Mouse (Mus musculus) heart, postnatal 14 days (tissue): ENCODE results near the gene Gm9774. TPM values are rescaled to one million over a fixed set of nuclear protein-coding genes. Genes with fewer than 3 reads are reported as not detected.

Experiments used
- DNase-seq, 2 experiments: peaks; one replicate each; pipeline ENCODE4 v3.0.0; 2021 to 2022
- intact Hi-C: fragments of 180-260 bp; cut with DNase I; formaldehyde crosslinking; loops from one replicate; pipeline ENCODE4 v1.15.1; 2025
- long read RNA-seq, 2 experiments: library from polyadenylated mRNA; stranded (forward); transcript quantifications; one replicate each; pipeline ENCODE4 v2.0.0; 2021
- total RNA-seq, 2 experiments: library from RNA; stranded (reverse); gene quantifications; 2 replicates each; pipeline ENCODE4 v1.2.3; 2021

Gene Gm9774
- total RNA-seq, result 1 to 10 TPM; 3.1 to 5.0 TPM
- long read RNA-seq, experiment 1, result 0 reads
- long read RNA-seq, experiment 2, partial matches to known transcripts, result 0 of 1 reads
- long read RNA-seq, experiment 2, other reads (novel, unspliced or antisense), result 0 of 1 reads

- no peak for DNase-seq
- intact Hi-C loops, result no loop called here
Observed at GRCm38 (mm10) chr3:92429323-92429722, at the start of gene Gm9774. Gm9774 (minus strand) TSS chr3:92429423.

- intact Hi-C loops, result no loop called here
- no peak for DNase-seq
Observed at GRCm38 (mm10) chr3:92470111-92470510, 40.9 kb upstream of the Gm9774 start.

- intact Hi-C loops, result no loop called here
- DNase-seq, result no peak
Observed at GRCm38 (mm10) chr3:92467424-92467823, 38.2 kb upstream of the Gm9774 start.

GRCm38 (mm10) chr3:92466576-92466975 lies 37.4 kb upstream of the Gm9774 start:
- intact Hi-C loops, result no loop called here
- DNase-seq, result no peak

DNA sequence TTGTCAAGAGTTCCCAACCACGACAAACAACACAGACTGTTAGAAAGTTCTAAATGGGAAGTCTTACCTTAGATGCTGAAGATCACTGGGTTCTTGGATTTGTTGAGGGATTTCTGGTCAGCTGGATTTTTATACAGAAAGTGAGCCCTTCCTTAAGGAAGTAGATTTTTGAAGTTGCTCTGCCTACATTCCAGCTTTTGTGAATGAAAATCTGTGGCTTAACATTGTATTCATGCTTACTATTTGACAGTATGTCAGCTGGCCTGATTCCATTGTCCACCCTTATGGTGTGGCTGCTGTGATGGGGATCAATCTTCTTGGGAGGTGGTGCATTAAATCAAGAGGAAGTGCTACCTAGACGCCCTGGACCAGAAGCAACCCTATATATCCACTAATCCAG lies 29.4 kb upstream of the Gm9774 start, which contains the start of gene Sprr3:
Gene Sprr3, minus strand, starts transcription at position 101 of the 400 bp plus-strand sequence.
- no peak for DNase-seq
- intact Hi-C loops, result no loop called here

- no peak for DNase-seq
- intact Hi-C loops, result no loop called here
Observed at GRCm38 (mm10) chr3:92455151-92455550, 25.9 kb upstream of the Gm9774 start.

DNA sequence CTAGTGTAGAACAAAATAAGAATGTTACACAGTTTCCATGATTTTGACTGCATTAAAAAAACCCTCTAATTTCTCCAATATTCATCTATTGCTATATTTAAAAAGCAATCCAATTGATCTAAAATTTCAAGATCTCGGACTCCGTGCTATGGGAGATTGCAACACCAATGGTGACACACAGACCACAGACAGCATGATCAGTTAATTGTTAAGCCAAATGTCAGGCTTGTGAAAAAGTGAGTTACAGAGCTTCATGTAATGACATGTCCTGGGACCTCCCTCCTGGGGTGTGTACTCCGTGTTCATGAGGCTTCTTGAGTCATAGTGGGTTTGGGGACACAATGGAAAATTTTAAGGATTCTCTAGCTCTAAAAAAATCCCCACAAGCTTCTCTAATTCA lies 11.0 kb upstream of the Gm9774 start:
- intact Hi-C loops, result no loop called here
- DNase-seq, result no peak

GRCm38 (mm10) chr3:92438689-92439088 lies 9.5 kb upstream of the Gm9774 start, which contains the start of gene Sprr1b:
Sprr1b (minus strand) TSS chr3:92438789.
- no peak for DNase-seq

GRCm38 (mm10) chr3:92432282-92432681 lies 3.1 kb upstream of the Gm9774 start, which contains the start of gene Sprr2k:
Sprr2k (plus strand) TSS chr3:92432582.
- intact Hi-C loops, result no loop called here

More at GRCm38 (mm10) chr3:92438689-92439088, 9.5 kb upstream of the Gm9774 start, which contains the start of gene Sprr1b:
- intact Hi-C loops, result no loop called here

GRCm38 (mm10) chr3:92417782-92418181 lies 11.4 kb downstream of the Gm9774 start, which contains the start of gene Sprr2j-ps:
Sprr2j-ps (plus strand) TSS chr3:92418082.
- DNase-seq, result no peak
- intact Hi-C loops, result no loop called here

More at GRCm38 (mm10) chr3:92432282-92432681, 3.1 kb upstream of the Gm9774 start, which contains the start of gene Sprr2k:
- no peak for DNase-seq

- DNase-seq, result no peak
- intact Hi-C loops, result no loop called here
Observed at GRCm38 (mm10) chr3:92407691-92408090, 21.5 kb downstream of the Gm9774 start, which contains the start of gene Sprr2i. Sprr2i (plus strand) TSS chr3:92407991.

DNA sequence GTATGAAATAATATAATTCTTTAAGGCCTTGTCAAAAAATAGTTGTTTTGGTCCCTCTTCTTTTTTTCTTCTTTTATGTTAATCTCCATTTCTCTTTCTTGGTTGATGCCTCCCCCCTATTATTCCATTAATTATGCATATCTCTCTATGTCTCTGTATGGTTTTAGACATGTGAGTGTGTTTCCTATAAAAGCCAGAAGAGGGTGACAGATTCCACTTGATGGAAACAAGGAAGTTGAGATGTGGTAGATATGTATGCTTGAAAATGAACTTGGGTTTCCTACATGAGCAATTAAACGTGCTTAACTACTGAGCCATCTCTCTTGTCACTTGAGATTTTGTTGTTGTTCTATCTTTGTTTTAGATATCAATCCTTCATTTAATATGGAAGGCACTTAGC lies 34.9 kb downstream of the Gm9774 start:
- intact Hi-C loops, result loop anchor here (5.0 kb wide), 1 partner anchor 118 kb away; no protein-coding TSS in a partner anchor

GRCm38 (mm10) chr3:92385385-92385784 lies 43.8 kb downstream of the Gm9774 start, which contains the start of gene Sprr2h:
Sprr2h (plus strand) TSS chr3:92385685.
- intact Hi-C loops, result no loop called here
- no peak for DNase-seq

More for the DNA sequence above, 34.9 kb downstream of the Gm9774 start:
- DNase-seq, result no peak

Other genes starting within 250 kb of the Gm9774 start
- not detected for gene Sprr2a1, start 213.6 kb downstream of the Gm9774 start, total RNA-seq
- gene Sprr2a2, start 213.5 kb downstream of the Gm9774 start, total RNA-seq, result 1 to 10 TPM; 1.4 to 3.0 TPM
- gene Sprr2a3, start 144.0 kb downstream of the Gm9774 start, total RNA-seq, result not detected
- gene Sprr2b, start 112.8 kb downstream of the Gm9774 start, total RNA-seq, result not detected
- not detected for gene Sprr2d, start 90.3 kb downstream of the Gm9774 start, total RNA-seq
- gene Sprr2e, start 77.3 kb downstream of the Gm9774 start, total RNA-seq, result not detected
- gene Sprr2f, start 64.2 kb downstream of the Gm9774 start, total RNA-seq, result not detected
- gene Sprr2h, start 43.7 kb downstream of the Gm9774 start, total RNA-seq, result not detected
- not detected for gene Sprr2i, start 21.4 kb downstream of the Gm9774 start, total RNA-seq
- not detected for gene Sprr2j-ps, start 11.3 kb downstream of the Gm9774 start, total RNA-seq
- not detected for gene Sprr2k, start 3.2 kb upstream of the Gm9774 start, total RNA-seq
- gene Sprr1b, start 9.4 kb upstream of the Gm9774 start, total RNA-seq, result not detected
- gene Sprr3, start 29.3 kb upstream of the Gm9774 start, total RNA-seq, result not detected
- not detected for gene Sprr1a, start 56.5 kb upstream of the Gm9774 start, total RNA-seq
- gene Sprr4, start 71.1 kb upstream of the Gm9774 start, total RNA-seq, result not detected
- gene 2310046K23Rik, start 105.1 kb upstream of the Gm9774 start, total RNA-seq, result not detected
- not detected for gene Ivl, start 144.3 kb upstream of the Gm9774 start, total RNA-seq
- gene Smcp, start 159.6 kb upstream of the Gm9774 start, total RNA-seq, result not detected
- not detected for gene 2210017I01Rik, start 178.1 kb upstream of the Gm9774 start, total RNA-seq
- gene Lce6a, start 192.2 kb upstream of the Gm9774 start, total RNA-seq, result not detected
- not detected for gene Lce1a1, start 218.9 kb upstream of the Gm9774 start, total RNA-seq
- gene Lce1b, start 227.5 kb upstream of the Gm9774 start, total RNA-seq, result not detected
- gene Lce1a2, start 240.9 kb upstream of the Gm9774 start, total RNA-seq, result not detected
- gene Lce1c, start 249.8 kb upstream of the Gm9774 start, total RNA-seq, result not detected